13 mouse cellular contexts compared by ENCODE assay signal in genomic region chr11:117496812-117497211, GRCm38 (mm10). TPM values are rescaled to one million over a fixed set of nuclear protein-coding genes. Genes with fewer than 3 reads are reported as not detected.
DNase-seq lines count a peak whose midpoint lies in the region; ATAC-seq and TF ChIP-seq lines count a peak whose summit lies in the region.
"Had no signal": no experiment of that assay in that cellular context is flagged by ENCODE, and none has a peak within 500 bp of the region (broad histone marks: within the 10 kb centered on the region; RNA-seq: fewer than 3 reads in every experiment).

No protein-coding gene starts in this region.

- H3K36me3 ChIP-seq in heart, postnatal 0 days (replicated peaks; ENCODE audit: control insufficient read depth, insufficient read depth, low read length), result no peaks in the 10 kb centered on the region
- no peaks in the 10 kb centered on the region for H3K36me3 ChIP-seq in embryonic facial prominence, embryonic 11.5 days (replicated peaks; ENCODE audit: control insufficient read depth, insufficient read depth, low read depth, low read length)
- H3K36me3 ChIP-seq in hindbrain, embryonic 13.5 days, result no peaks in the 10 kb centered on the region
- H3K36me3 ChIP-seq in midbrain, embryonic 15.5 days (replicated peaks), result no peaks in the 10 kb centered on the region
- no peaks in the 10 kb centered on the region for H3K36me3 ChIP-seq in liver, embryonic 12.5 days

- 54% methylated on average over 4 of the region's 4 CpGs for WGBS in heart, postnatal 0 days
- 36% methylated on average over 4 of the region's 4 CpGs for WGBS in embryonic facial prominence, embryonic 11.5 days
- 13% methylated on average over 4 of the region's 4 CpGs for WGBS in hindbrain, embryonic 13.5 days
- 12% methylated on average over 4 of the region's 4 CpGs for WGBS in midbrain, embryonic 15.5 days
- 38% methylated on average over 4 of the region's 4 CpGs for WGBS in liver, embryonic 12.5 days (ENCODE audit: insufficient replicate concordance)

- TF ChIP-seq CTCF in heart, postnatal 0 days (IDR thresholded peaks at IDR 0.05; ENCODE audit: low read depth), result no peak

- TF ChIP-seq EP300 in heart, postnatal 0 days (IDR thresholded peaks at IDR 0.05; ENCODE audit: low read depth), result no peak

- no peak overlapping the region for H3K9ac ChIP-seq in heart, postnatal 0 days (replicated peaks; ENCODE audit: low read depth, low read length)
- H3K9ac ChIP-seq in embryonic facial prominence, embryonic 11.5 days (replicated peaks; ENCODE audit: low read length), result no peak overlapping the region
- peak overlapping the region; percentile 46 for H3K9ac ChIP-seq in hindbrain, embryonic 13.5 days
- no peak overlapping the region for H3K9ac ChIP-seq in midbrain, embryonic 15.5 days
- no peak overlapping the region for H3K9ac ChIP-seq in liver, embryonic 12.5 days
- H3K9ac ChIP-seq: liver, embryonic 14.5 days had no signal

- 0 out of 2 replicates have a peak, but pooled peaks cover 11% of the 10 kb centered on the region for H3K27me3 ChIP-seq in heart, postnatal 0 days (ENCODE audit: control insufficient read depth, insufficient read depth, low read length)
- H3K27me3 ChIP-seq in embryonic facial prominence, embryonic 11.5 days (ENCODE audit: control insufficient read depth, insufficient read depth, low read length), result no peaks in the 10 kb centered on the region
- peaks cover 13% of the 10 kb centered on the region for H3K27me3 ChIP-seq in hindbrain, embryonic 13.5 days
- H3K27me3 ChIP-seq in midbrain, embryonic 15.5 days (replicated peaks), result no peaks in the 10 kb centered on the region
- H3K27me3 ChIP-seq in liver, embryonic 12.5 days (replicated peaks), result peaks cover 20% of the 10 kb centered on the region

- no peak overlapping the region for H3K27ac ChIP-seq in heart, postnatal 0 days (ENCODE audit: low read depth)
- peak overlapping the region; percentile 84 for H3K27ac ChIP-seq in embryonic facial prominence, embryonic 11.5 days (replicated peaks; ENCODE audit: low read depth, low read length)
- H3K27ac ChIP-seq in hindbrain, embryonic 13.5 days, result peak overlapping the region; percentile 97
- H3K27ac ChIP-seq in midbrain, embryonic 15.5 days, result peak overlapping the region; percentile 92
- no peak overlapping the region for H3K27ac ChIP-seq in liver, embryonic 12.5 days
- H3K27ac ChIP-seq: liver, embryonic 14.5 days had no signal

- intact Hi-C loops in gastrocnemius, postnatal 14 days (cut with DNase I; ENCODE audit: low total_unique reads), result no loop called here

- ATAC-seq in heart, postnatal 0 days (ENCODE audit: insufficient read depth, low read depth), result 0 out of 2 replicates have a peak, but pooled peaks have one; percentile 20
- ATAC-seq in embryonic facial prominence, embryonic 11.5 days (replicated peaks; ENCODE audit: insufficient number of reproducible peaks, low FRiP score, low TSS enrichment, low read depth), result peak; percentile 26; the same call in 1 of the 2 replicates
- peak; percentile 64 for ATAC-seq in hindbrain, embryonic 13.5 days (ENCODE audit: low FRiP score)
- ATAC-seq in midbrain, embryonic 15.5 days (replicated peaks), result peak; percentile 71
- no peak for ATAC-seq in liver, embryonic 12.5 days

- DNase-seq in heart, postnatal 0 days (ENCODE audit: low spot score), result no peak
- DNase-seq in heart, adult 9 months (ENCODE audit: low spot score in 2 of 2), result no peak
- no peak for DNase-seq in embryonic facial prominence, embryonic 11.5 days (ENCODE audit: low spot score)
- no peak for DNase-seq in gastrocnemius, postnatal 14 days
- DNase-seq in natural killer cell, adult 2 months (ENCODE audit: low spot score in 2 of 2), result no peak
- DNase-seq: B cell, adult 2 months had no signal

- no peaks in the 10 kb centered on the region for H3K4me1 ChIP-seq in heart, postnatal 0 days (ENCODE audit: control insufficient read depth, insufficient read depth)
- peaks cover 10% of the 10 kb centered on the region for H3K4me1 ChIP-seq in embryonic facial prominence, embryonic 11.5 days (ENCODE audit: control insufficient read depth, insufficient read depth, low read length)
- H3K4me1 ChIP-seq in hindbrain, embryonic 13.5 days (replicated peaks), result peaks cover 67% of the 10 kb centered on the region
- peaks cover 65% of the 10 kb centered on the region for H3K4me1 ChIP-seq in midbrain, embryonic 15.5 days
- no peaks in the 10 kb centered on the region for H3K4me1 ChIP-seq in liver, embryonic 12.5 days

- H3K9me3 ChIP-seq in heart, postnatal 0 days (replicated peaks; ENCODE audit: control insufficient read depth, low read length), result no peaks in the 10 kb centered on the region
- no peaks in the 10 kb centered on the region for H3K9me3 ChIP-seq in embryonic facial prominence, embryonic 11.5 days (replicated peaks; ENCODE audit: control insufficient read depth, low read length)
- H3K9me3 ChIP-seq in hindbrain, embryonic 13.5 days, result no peaks in the 10 kb centered on the region
- no peaks in the 10 kb centered on the region for H3K9me3 ChIP-seq in midbrain, embryonic 15.5 days
- H3K9me3 ChIP-seq in liver, embryonic 12.5 days (replicated peaks), result 0 out of 2 replicates have a peak, but pooled peaks cover 3% of the 10 kb centered on the region

- no peak overlapping the region for H3K4me3 ChIP-seq in heart, postnatal 0 days (ENCODE audit: low read depth, low read length)
- H3K4me3 ChIP-seq in embryonic facial prominence, embryonic 11.5 days (ENCODE audit: low read depth, low read length), result no peak overlapping the region
- H3K4me3 ChIP-seq in hindbrain, embryonic 13.5 days, result no peak overlapping the region
- no peak overlapping the region for H3K4me3 ChIP-seq in midbrain, embryonic 15.5 days
- no peak overlapping the region for H3K4me3 ChIP-seq in liver, embryonic 12.5 days
- H3K4me3 ChIP-seq: erythroblast, embryonic 14.5 days; myocyte had no signal

- H3K4me2 ChIP-seq in heart, postnatal 0 days (ENCODE audit: low read depth, low read length), result no peak overlapping the region
- H3K4me2 ChIP-seq in embryonic facial prominence, embryonic 11.5 days (ENCODE audit: low read depth, low read length), result no peak overlapping the region
- H3K4me2 ChIP-seq in hindbrain, embryonic 13.5 days, result peak overlapping the region; percentile 42; the same call in 1 of the 2 replicates
- peak overlapping the region; percentile 35 for H3K4me2 ChIP-seq in midbrain, embryonic 15.5 days
- no peak overlapping the region for H3K4me2 ChIP-seq in liver, embryonic 12.5 days

RNA-seq across cellular contexts. Expression of gene Gm11733, which starts 12.6 kb away (rescaled TPM):
- 0.08 TPM in 1 of 2 replicates, not detected in the other for total RNA-seq in heart, postnatal 0 days (2014; rRNA removed; ENCODE audit: low replicate concordance)
- not detected in 2 replicates for polyA plus RNA-seq in heart, postnatal 0 days (2015; fragmentation: Nextera tagmentation; extraction: Ambion mirVana)
- polyA plus RNA-seq in embryonic facial prominence, embryonic 11.5 days (2014; fragmentation: Nextera tagmentation; extraction: Ambion mirVana), result 0.17 and 0.18 TPM in 2 replicates
- not detected in 2 replicates for polyA plus RNA-seq in hindbrain, embryonic 13.5 days (2015; fragmentation: Nextera tagmentation; extraction: Ambion mirVana)
- polyA plus RNA-seq in midbrain, embryonic 15.5 days (2015; fragmentation: Nextera tagmentation; extraction: Ambion mirVana), result not detected in 2 replicates
- polyA plus RNA-seq in liver, embryonic 12.5 days (2016; fragmentation: Nextera tagmentation; extraction: Ambion mirVana), result not detected in 2 replicates
- total RNA-seq in gastrocnemius, postnatal 14 days (2021), result not detected
- polyA plus RNA-seq: erythroblast, embryonic 14.5 days; large intestine, adult 2 months; liver, embryonic 14.5 days; myocyte had no signal

Comparison
In these comparisons a context has a peak if more than half of its experiments do, and no peak if none do; other contexts are left out.
1. H3K27ac ChIP-seq: peak in embryonic facial prominence, embryonic 11.5 days (single experiment), hindbrain, embryonic 13.5 days (single experiment) and midbrain, embryonic 15.5 days (single experiment); none in heart, postnatal 0 days (single experiment) and liver, embryonic 12.5 days (single experiment).
2. H3K4me2 ChIP-seq: peak in hindbrain, embryonic 13.5 days (single experiment) and midbrain, embryonic 15.5 days (single experiment); none in heart, postnatal 0 days (single experiment), embryonic facial prominence, embryonic 11.5 days (single experiment) and liver, embryonic 12.5 days (single experiment).